Mouse (Mus musculus): Measurements from ENCODE around the gene Ccdc157.

- TF ChIP-seq CTCF (IDR thresholded peaks at IDR 0.05): peak; percentile 77
- no peak for TF ChIP-seq EP300 (IDR thresholded peaks at IDR 0.05)
These were observed 49.5 kb upstream of the Ccdc157 start for GRCm38 (mm10) chr11:4209556-4209955.
